8 mouse cellular contexts compared by ENCODE assay signal in the genomic region with DNA sequence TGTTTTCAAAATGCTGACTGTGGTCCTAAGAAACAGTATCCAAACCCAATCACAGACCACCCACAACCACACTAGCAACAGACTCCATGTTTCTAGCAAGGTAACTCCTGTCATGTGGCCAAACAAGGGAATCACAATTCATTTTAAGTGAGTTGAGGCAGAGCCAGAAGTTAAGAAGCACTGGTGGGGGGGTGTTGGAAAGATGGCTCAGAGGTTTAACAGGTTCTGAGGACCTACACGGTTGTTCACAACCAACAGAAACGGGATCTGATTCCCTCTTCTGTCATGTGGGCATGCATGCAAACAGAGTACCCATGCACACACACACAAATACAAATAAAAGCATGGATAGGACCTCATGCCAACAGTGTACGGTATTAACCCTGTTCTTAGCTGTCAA. TPM values are rescaled to one million over a fixed set of nuclear protein-coding genes. Genes with fewer than 3 reads are reported as not detected.
A peak's percentile ranks its signal among the peaks of the same experiment; 100 is the strongest.
DNase-seq lines count a peak whose midpoint lies in the region; ATAC-seq and TF ChIP-seq lines count a peak whose summit lies in the region.

No protein-coding gene starts in this region.

- H3K27ac ChIP-seq in heart, adult 2 months: peak overlapping the region; percentile 87
- no peak overlapping the region for H3K27ac ChIP-seq in forebrain, embryonic 12.5 days
- H3K27ac ChIP-seq in liver, embryonic 14.5 days: peak overlapping the region; percentile 6

- no peaks in the 10 kb centered on the region for H3K9me3 ChIP-seq in forebrain, embryonic 12.5 days
- no peaks in the 10 kb centered on the region for H3K9me3 ChIP-seq in liver, embryonic 14.5 days (ENCODE audit: control insufficient read depth, low read length)

- H3K9ac ChIP-seq in heart, adult 2 months (ENCODE audit: low read depth, low read length): peak overlapping the region; percentile 97
- H3K9ac ChIP-seq in forebrain, embryonic 12.5 days: peak overlapping the region; percentile 98
- H3K9ac ChIP-seq in liver, embryonic 14.5 days (replicated peaks): peak overlapping the region; percentile 98

- H3K4me1 ChIP-seq in heart, adult 2 months (ENCODE audit: control insufficient read depth, insufficient read depth, low read length): peaks cover 5% of the 10 kb centered on the region
- peaks cover 23% of the 10 kb centered on the region for H3K4me1 ChIP-seq in forebrain, embryonic 12.5 days
- H3K4me1 ChIP-seq in liver, embryonic 14.5 days (replicated peaks; ENCODE audit: control insufficient read depth in 2 of 2, insufficient read depth in 2 of 2, low read length in 1 of 2): peaks cover 8 to 16% of the 10 kb centered on the region in 2 experiments

- no peak for TF ChIP-seq POLR2A in heart, adult 2 months (IDR thresholded peaks at IDR 0.05; ENCODE audit: insufficient read depth, low read depth, low read length)

- no peak for DNase-seq in heart, adult 2 months
- no peak for DNase-seq in heart, postnatal 25 days (ENCODE audit: low spot score)
- DNase-seq in liver, embryonic 14.5 days (ENCODE audit: low read depth in 3 of 3, low spot score in 3 of 3): no peak
- no peak for DNase-seq in T-cell, adult 2 months (ENCODE audit: low spot score)
- no peak for DNase-seq in frontal cortex, postnatal 25 days (ENCODE audit: low spot score in 2 of 2)
- DNase-seq in kidney, postnatal 4 days: no peak

- no peaks in the 10 kb centered on the region; the same call in 1 of the 2 replicates for H3K79me2 ChIP-seq in heart, adult 2 months (replicated peaks; ENCODE audit: control insufficient read depth, insufficient read depth, low read length)
- peaks cover 51% of the 10 kb centered on the region for H3K79me2 ChIP-seq in C2C12 (ENCODE audit: control insufficient read depth, insufficient read depth)

- no peaks in the 10 kb centered on the region for H3K27me3 ChIP-seq in heart, adult 2 months (ENCODE audit: control insufficient read depth, insufficient read depth, low read length)
- H3K27me3 ChIP-seq in C2C12 (ENCODE audit: control insufficient read depth, insufficient read depth, insufficient read length): no peaks in the 10 kb centered on the region
- no peaks in the 10 kb centered on the region for H3K27me3 ChIP-seq in forebrain, embryonic 12.5 days
- no peaks in the 10 kb centered on the region; the same call in 1 of the 2 replicates for H3K27me3 ChIP-seq in liver, embryonic 14.5 days (ENCODE audit: control insufficient read depth, insufficient read depth, low read length)

- intact Hi-C loops in heart, adult 2 months (cut with DNase I): loop anchor here (2.0 to 5.0 kb wide), 5 partner anchors 31 to 551 kb away; partner anchors contain the start of genes Eloa, Gale, Kdm1a and Pithd1
- intact Hi-C loops in heart, postnatal 25 days (cut with DNase I): loop anchor here (2.0 to 5.0 kb wide), 4 partner anchors 31 to 550 kb away; partner anchors contain the start of genes Eloa, Gale, Kdm1a and Pithd1

- H3K79me3 ChIP-seq in C2C12 (ENCODE audit: low read depth): peaks cover 51% of the 10 kb centered on the region

- peak overlapping the region; percentile 92 for H3K4me3 ChIP-seq in heart, adult 2 months
- H3K4me3 ChIP-seq in C2C12 (ENCODE audit: insufficient read depth, poor library complexity, severe bottlenecking): peak overlapping the region; percentile 95
- peak overlapping the region; percentile 95 for H3K4me3 ChIP-seq in forebrain, embryonic 12.5 days (replicated peaks)
- H3K4me3 ChIP-seq in liver, embryonic 14.5 days (ENCODE audit: insufficient read depth in 1 of 2, low read depth in 2 of 2, low read length in 2 of 2): peak overlapping the region; percentile 80 to 90

- H3K4me2 ChIP-seq in forebrain, embryonic 12.5 days: peak overlapping the region; percentile 97
- H3K4me2 ChIP-seq in liver, embryonic 14.5 days (ENCODE audit: low read depth): peak overlapping the region; percentile 86

- no peak for TF ChIP-seq EP300 in heart, adult 2 months (IDR thresholded peaks at IDR 0.05; ENCODE audit: insufficient read depth, low read depth, low read length)
- no peak for TF ChIP-seq EP300 in liver, embryonic 14.5 days (IDR thresholded peaks at IDR 0.05; ENCODE audit: low read depth)

- no peak for ATAC-seq in forebrain, embryonic 12.5 days (ENCODE audit: low FRiP score)
- no peak for ATAC-seq in liver, embryonic 14.5 days (ENCODE audit: insufficient read depth)

- H3K36me3 ChIP-seq in heart, adult 2 months (ENCODE audit: control insufficient read depth, insufficient read depth, low read length): peaks cover 7% of the 10 kb centered on the region
- H3K36me3 ChIP-seq in C2C12 (ENCODE audit: control insufficient read depth, insufficient read depth): peaks cover 57% of the 10 kb centered on the region
- peaks cover 52% of the 10 kb centered on the region for H3K36me3 ChIP-seq in forebrain, embryonic 12.5 days (replicated peaks)
- H3K36me3 ChIP-seq in liver, embryonic 14.5 days (replicated peaks; ENCODE audit: control insufficient read depth, insufficient read depth, low read depth): peaks cover 38% of the 10 kb centered on the region

- TF ChIP-seq CTCF in heart, adult 2 months (IDR thresholded peaks at IDR 0.05): no peak
- no peak for TF ChIP-seq CTCF in C2C12 (IDR thresholded peaks at IDR 0.05; ENCODE audit: control insufficient read depth, insufficient read depth, insufficient read length)
- TF ChIP-seq CTCF in liver, embryonic 14.5 days (IDR thresholded peaks at IDR 0.05; ENCODE audit: low read depth): no peak

- 2% methylated on average over 3 of the region's 3 CpGs for WGBS in heart, adult 2 months
- WGBS in forebrain, embryonic 12.5 days: 3% methylated on average over 3 of the region's 3 CpGs
- WGBS in liver, embryonic 14.5 days (ENCODE audit: insufficient replicate concordance): 3% methylated on average over 3 of the region's 3 CpGs

- peak overlapping the region; percentile 94 for H3ac ChIP-seq in C2C12 (ENCODE audit: control insufficient read depth, insufficient read length, low read depth)

TF ChIP-seq in C2C12, 6 proteins besides CTCF, POLR2A, EP300 and RAD21:
- TF ChIP-seq USF1 (IDR thresholded peaks at IDR 0.05; ENCODE audit: low read depth) (no peak), FOSL1 (IDR thresholded peaks at IDR 0.05; ENCODE audit: insufficient read depth, low read length, poor library complexity, severe bottlenecking) (no peak), CEBPB (IDR thresholded peaks at IDR 0.05; ENCODE audit: low read depth) (no peak), MAX (IDR thresholded peaks at IDR 0.05) (no peak), MYOD1 (IDR thresholded peaks at IDR 0.05; ENCODE audit: control insufficient read depth, insufficient read length, low read depth) (no peak), MYOG (IDR thresholded peaks at IDR 0.05; ENCODE audit: control insufficient read depth, extremely low read depth, insufficient read length) (no peak)

RNA-seq across cellular contexts. Expression of gene Rpl11, which starts 1.2 kb away (rescaled TPM):
- 100 to 1,000 TPM; 259 to 288 TPM for total RNA-seq in heart, adult 2 months (2021)
- 132 and 186 TPM in 2 replicates for polyA plus RNA-seq in heart, adult 2 months (2012; rRNA removed)
- total RNA-seq in heart, postnatal 25 days (2021): 100 to 1,000 TPM; 230 to 252 TPM
- polyA plus RNA-seq in C2C12 (2012; fragmentation: generic; extraction: Trizol): 2,415 TPM
- 315 and 333 TPM in 2 replicates for polyA plus RNA-seq in forebrain, embryonic 12.5 days (2016; fragmentation: Nextera tagmentation; extraction: Ambion mirVana)
- polyA plus RNA-seq in liver, embryonic 14.5 days (2012; rRNA removed): 457 and 805 TPM in 2 replicates
- 325 and 341 TPM in 2 replicates for polyA plus RNA-seq in liver, embryonic 14.5 days (2014; fragmentation: Nextera tagmentation; extraction: Ambion mirVana)

RNA-seq across cellular contexts. Expression of gene Eloa, which starts 30.5 kb away (rescaled TPM):
- total RNA-seq in heart, adult 2 months (2021): 10 to 100 TPM; 31.1 to 35.5 TPM
- 11.0 and 17.7 TPM in 2 replicates for polyA plus RNA-seq in heart, adult 2 months (2012; rRNA removed)
- 10 to 100 TPM; 32.8 to 34.4 TPM for total RNA-seq in heart, postnatal 25 days (2021)
- polyA plus RNA-seq in C2C12 (2012; fragmentation: generic; extraction: Trizol): 18.4 TPM
- 34.2 and 37.6 TPM in 2 replicates for polyA plus RNA-seq in forebrain, embryonic 12.5 days (2016; fragmentation: Nextera tagmentation; extraction: Ambion mirVana)
- 9.7 and 16.2 TPM in 2 replicates for polyA plus RNA-seq in liver, embryonic 14.5 days (2012; rRNA removed)
- polyA plus RNA-seq in liver, embryonic 14.5 days (2014; fragmentation: Nextera tagmentation; extraction: Ambion mirVana): 29.0 and 30.0 TPM in 2 replicates
